Mouse (Mus musculus) retina, embryonic 14.5 days (tissue): Measurements from ENCODE around the gene Inafm1.
"Not testable (repeated sequence)": the region's sequence is repeated elsewhere in the genome, so short reads cannot be mapped to it uniquely, and the experiment has no call there.

Experiments used
- DNase-seq: peaks from one replicate; pipeline ENCODE4 v3.0.0-alpha.2; 2015; ENCODE audit warnings: low spot score

Gene Inafm1

GRCm38 (mm10) chr7:16297616-16298015 lies 24.2 kb upstream of the Inafm1 start:
- no peak for DNase-seq

GRCm38 (mm10) chr7:16296766-16297390 lies 23.5 kb upstream of the Inafm1 start:
- peak; percentile 77 for DNase-seq

- DNase-seq = no peak
These were observed 22.7 kb upstream of the Inafm1 start for GRCm38 (mm10) chr7:16296146-16296545.

- peak; percentile 77 for DNase-seq
These were observed 22.0 kb upstream of the Inafm1 start for GRCm38 (mm10) chr7:16295321-16295900.

GRCm38 (mm10) chr7:16294837-16295236 lies 21.4 kb upstream of the Inafm1 start:
- peak; percentile 96 for DNase-seq

- peak; percentile 69 for DNase-seq
These were observed 20.9 kb upstream of the Inafm1 start for GRCm38 (mm10) chr7:16294346-16294745.

GRCm38 (mm10) chr7:16287791-16288190 lies 14.4 kb upstream of the Inafm1 start:
- no peak for DNase-seq

- no peak for DNase-seq
These were observed 13.6 kb upstream of the Inafm1 start for GRCm38 (mm10) chr7:16287016-16287415.

GRCm38 (mm10) chr7:16286026-16286961 lies 12.9 kb upstream of the Inafm1 start, which contains the start of gene Ccdc9:
Gene Ccdc9, minus strand, starts transcription at chr7:16286795.
- peak; percentile 100 for DNase-seq

GRCm38 (mm10) chr7:16285450-16286025 lies 12.1 kb upstream of the Inafm1 start:
- DNase-seq = peak; percentile 53

- no peak for DNase-seq
These were observed 11.5 kb upstream of the Inafm1 start for GRCm38 (mm10) chr7:16284904-16285303.

- no peak for DNase-seq
These were observed 10.6 kb upstream of the Inafm1 start for GRCm38 (mm10) chr7:16284001-16284400.

- DNase-seq = no peak
These were observed 8.9 kb upstream of the Inafm1 start for GRCm38 (mm10) chr7:16282334-16282733.

GRCm38 (mm10) chr7:16280721-16281120 lies 7.3 kb upstream of the Inafm1 start:
- no peak for DNase-seq

- no peak for DNase-seq
These were observed 1.8 kb upstream of the Inafm1 start for GRCm38 (mm10) chr7:16274922-16275890.

GRCm38 (mm10) chr7:16273766-16274140 lies 336 bp upstream of the Inafm1 start:
- DNase-seq = no peak

GRCm38 (mm10) chr7:16272681-16273080 lies 736 bp downstream of the Inafm1 start:
- DNase-seq = peak; percentile 73

- no peak for DNase-seq
These were observed 2.3 kb downstream of the Inafm1 start for GRCm38 (mm10) chr7:16271139-16271538.

- DNase-seq = not testable (repeated sequence)
These were observed 6.8 kb downstream of the Inafm1 start for GRCm38 (mm10) chr7:16266593-16266992.

- DNase-seq = no peak
These were observed 7.6 kb downstream of the Inafm1 start for GRCm38 (mm10) chr7:16265856-16266255.

- DNase-seq = no peak
These were observed 9.6 kb downstream of the Inafm1 start for GRCm38 (mm10) chr7:16263843-16264242.
